Mouse (Mus musculus) gastrocnemius, adult 2 months (tissue): ENCODE measurements at regions not wholly inside any gene's neighbourhood (a gene's known extent, or its start where the extent isn't known, plus 50 kb on each side); places are given as distances from the start of the nearest gene placed in this dataset.
A peak's percentile ranks its signal among the peaks of the same experiment; 100 is the strongest.

ENCODE experiments used
- DNase-seq: peaks from one replicate; pipeline ENCODE4 v3.0.0; 2022
- H3K27ac ChIP-seq: fragments of 200-600 bp; 2 replicates; pipeline ENCODE4 v1.8.1; 2022; ENCODE audit warnings: mild to moderate bottlenecking
- H3K4me3 ChIP-seq: fragments of 200-600 bp; 2 replicates; pipeline ENCODE4 v1.8.1; 2022; ENCODE audit warnings: mild to moderate bottlenecking, moderate library complexity
- CTCF ChIP-seq: fragments of 200-600 bp; IDR thresholded peaks from 2 replicates; pipeline ENCODE4 v1.8.1; 2022; ENCODE audit warnings: antibody characterized with exemption, mild to moderate bottlenecking, moderate library complexity
- intact Hi-C: fragments of 180-260 bp; cut with DNase I; formaldehyde crosslinking; loops from one replicate; pipeline ENCODE4 v1.15.1; 2025

GRCm38 (mm10) chr13:45190151-45190550 is 111.7 kb downstream of the Gm9817 start:
- intact Hi-C loops, result no loop called here
- H3K27ac ChIP-seq, result no peak overlapping the region
- no peak overlapping the region for H3K4me3 ChIP-seq
- TF ChIP-seq CTCF, result no peak
- no peak for DNase-seq

- TF ChIP-seq CTCF, result no peak
- no peak overlapping the region for H3K4me3 ChIP-seq
- intact Hi-C loops, result no loop called here
- no peak overlapping the region for H3K27ac ChIP-seq
- DNase-seq, result no peak
Measured at GRCm38 (mm10) chr13:45192079-45192478, 113.6 kb downstream of the Gm9817 start.

- Histone ChIP-seq H3K4me3 (no peak overlapping the region), H3K27ac (no peak overlapping the region)
- no peak for DNase-seq
- intact Hi-C loops, result no loop called here
- TF ChIP-seq CTCF, result no peak
Measured at GRCm38 (mm10) chr13:45195562-45195961, 117.1 kb downstream of the Gm9817 start.

GRCm38 (mm10) chr13:45196363-45196762 is 117.9 kb downstream of the Gm9817 start:
- no peak overlapping the region for H3K27ac ChIP-seq
- no peak for DNase-seq
- H3K4me3 ChIP-seq, result no peak overlapping the region
- intact Hi-C loops, result no loop called here
- TF ChIP-seq CTCF, result no peak

GRCm38 (mm10) chr13:45200511-45201120 is 122.1 kb downstream of the Gm9817 start:
- no peak overlapping the region for H3K27ac ChIP-seq
- H3K4me3 ChIP-seq, result no peak overlapping the region
- no peak for TF ChIP-seq CTCF
- DNase-seq, result no peak
- intact Hi-C loops, result no loop called here

GRCm38 (mm10) chr13:45204856-45205255 is 126.4 kb downstream of the Gm9817 start:
- intact Hi-C loops, result no loop called here

GRCm38 (mm10) chr13:45208540-45209197 is 130.2 kb downstream of the Gm9817 start:
- H3K27ac ChIP-seq, result no peak overlapping the region
- TF ChIP-seq CTCF, result no peak
- DNase-seq, result no peak
- H3K4me3 ChIP-seq, result no peak overlapping the region
- intact Hi-C loops, result no loop called here

More at GRCm38 (mm10) chr13:45204856-45205255, 126.4 kb downstream of the Gm9817 start:
- H3K4me3 ChIP-seq, result no peak overlapping the region
- no peak for DNase-seq
- no peak for TF ChIP-seq CTCF
- no peak overlapping the region for H3K27ac ChIP-seq

- no peak for DNase-seq
- Histone ChIP-seq H3K4me3 (no peak overlapping the region), H3K27ac (no peak overlapping the region)
- intact Hi-C loops, result no loop called here
- TF ChIP-seq CTCF, result no peak
Measured at GRCm38 (mm10) chr13:45211241-45211640, 132.7 kb downstream of the Gm9817 start.

GRCm38 (mm10) chr13:45213116-45213834 is 134.8 kb downstream of the Gm9817 start:
- H3K27ac ChIP-seq, result no peak overlapping the region
- intact Hi-C loops, result no loop called here
- DNase-seq, result peak; percentile 40
- H3K4me3 ChIP-seq, result no peak overlapping the region
- no peak for TF ChIP-seq CTCF

- DNase-seq, result no peak
- Histone ChIP-seq H3K4me3 (no peak overlapping the region), H3K27ac (no peak overlapping the region)
- intact Hi-C loops, result no loop called here
- no peak for TF ChIP-seq CTCF
Measured at GRCm38 (mm10) chr13:45218251-45218650, 139.8 kb downstream of the Gm9817 start.

GRCm38 (mm10) chr13:45219671-45220070 is 141.2 kb downstream of the Gm9817 start:
- no peak for DNase-seq
- TF ChIP-seq CTCF, result no peak
- intact Hi-C loops, result no loop called here
- no peak overlapping the region for H3K27ac ChIP-seq
- H3K4me3 ChIP-seq, result no peak overlapping the region

- intact Hi-C loops, result no loop called here
- H3K4me3 ChIP-seq, result no peak overlapping the region
- no peak for TF ChIP-seq CTCF
- DNase-seq, result no peak
- no peak overlapping the region for H3K27ac ChIP-seq
Measured at GRCm38 (mm10) chr13:45230804-45231203, 152.3 kb downstream of the Gm9817 start.

GRCm38 (mm10) chr13:45235236-45235635 is 154.3 kb upstream of the Mylip start:
- intact Hi-C loops, result no loop called here
- no peak for DNase-seq
- TF ChIP-seq CTCF, result no peak
- no peak overlapping the region for H3K4me3 ChIP-seq
- no peak overlapping the region for H3K27ac ChIP-seq

GRCm38 (mm10) chr13:45238258-45238657 is 151.3 kb upstream of the Mylip start:
- H3K27ac ChIP-seq, result no peak overlapping the region
- intact Hi-C loops, result no loop called here
- DNase-seq, result no peak
- TF ChIP-seq CTCF, result no peak
- H3K4me3 ChIP-seq, result no peak overlapping the region
